Mouse (Mus musculus) hematopoietic stem cell, adult 5-6 weeks (primary cell): Measurements from ENCODE around the gene Clpx. TPM values are rescaled to one million over a fixed set of nuclear protein-coding genes. Genes with fewer than 3 reads are reported as not detected.
A peak's percentile ranks its signal among the peaks of the same experiment; 100 is the strongest.
"Not testable (repeated sequence)": the region's sequence is repeated elsewhere in the genome, so short reads cannot be mapped to it uniquely, and the experiment has no call there.

Experiments
- ATAC-seq, 2 experiments: fragments of 125-278 bp in 1 of 2; replicated peaks in 1 of 2; 2 replicates each; pipeline ENCODE4 v1.8.0; 2016 to 2017; ENCODE audit warnings: inconsistent platforms in 2 of 2, mild to moderate bottlenecking in 2 of 2, moderate number of reproducible peaks in 2 of 2, low read depth in 1 of 2, moderate TSS enrichment in 1 of 2; ENCODE audit not compliant: low FRiP score in 2 of 2, poor library complexity in 2 of 2, severe bottlenecking in 2 of 2, insufficient read depth in 1 of 2, low TSS enrichment in 1 of 2
- total RNA-seq: library from RNA; stranded (forward); fragments of 172-1452, 232-1000 nt; gene quantifications from 2 replicates; pipeline ENCODE4 v1.2.3, GENCODE M21; 2017

The Clpx gene
- total RNA-seq, 1 experiment from 2014 or later = 54.9 TPM

DNA sequence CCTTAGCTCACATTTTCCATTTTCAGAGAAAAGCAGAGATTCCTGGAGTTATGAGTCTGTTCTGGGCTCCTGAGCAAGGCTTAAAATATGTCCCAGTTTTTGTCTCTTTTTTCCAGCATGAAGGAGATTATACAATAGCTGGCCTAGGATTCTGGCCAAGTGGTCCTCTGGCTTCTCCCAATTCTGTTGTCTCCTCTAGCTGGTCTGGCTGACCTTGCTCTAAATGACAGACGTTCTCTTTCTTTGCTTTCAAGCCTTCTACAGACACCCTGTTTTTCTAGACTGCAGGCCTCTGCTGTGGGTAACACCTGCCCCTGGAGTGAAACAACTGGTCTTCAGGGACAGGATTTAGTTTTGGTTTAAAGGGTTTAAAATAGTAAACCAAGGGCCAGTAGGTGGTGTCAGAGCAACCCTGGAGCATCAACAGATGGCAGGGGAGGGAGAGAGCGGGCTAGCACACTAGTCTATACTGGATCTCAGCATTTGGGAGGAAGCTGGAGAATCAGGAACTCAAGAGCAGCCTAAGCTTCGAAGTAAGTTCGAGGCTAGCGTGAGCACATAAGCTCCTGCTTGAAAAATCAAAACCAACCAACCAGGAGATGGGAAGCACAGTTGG is 12.4 kb upstream of the Clpx start:
- ATAC-seq = no peak

DNA sequence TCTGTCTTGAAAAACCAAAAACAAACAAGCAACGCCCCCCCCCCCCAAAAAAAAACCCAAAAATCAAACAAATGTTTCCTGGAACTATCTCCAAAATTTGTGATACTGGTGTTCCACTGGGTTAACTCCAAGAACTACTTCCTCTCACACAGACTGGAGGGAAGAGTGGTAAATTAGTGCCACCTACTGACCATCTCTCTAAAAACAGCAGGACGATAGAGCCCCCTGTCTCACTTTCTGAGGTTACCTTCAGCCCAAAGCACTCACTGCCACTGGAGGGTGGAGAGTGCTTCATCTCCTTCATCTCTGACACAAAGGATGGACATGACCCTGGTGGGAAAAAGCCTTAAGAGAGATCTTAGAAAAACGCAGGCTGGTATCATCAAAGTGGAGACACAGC is 10.8 kb upstream of the Clpx start:
- ATAC-seq = peak; percentile 49 to 69; a peak in 2 of 4 replicates

DNA sequence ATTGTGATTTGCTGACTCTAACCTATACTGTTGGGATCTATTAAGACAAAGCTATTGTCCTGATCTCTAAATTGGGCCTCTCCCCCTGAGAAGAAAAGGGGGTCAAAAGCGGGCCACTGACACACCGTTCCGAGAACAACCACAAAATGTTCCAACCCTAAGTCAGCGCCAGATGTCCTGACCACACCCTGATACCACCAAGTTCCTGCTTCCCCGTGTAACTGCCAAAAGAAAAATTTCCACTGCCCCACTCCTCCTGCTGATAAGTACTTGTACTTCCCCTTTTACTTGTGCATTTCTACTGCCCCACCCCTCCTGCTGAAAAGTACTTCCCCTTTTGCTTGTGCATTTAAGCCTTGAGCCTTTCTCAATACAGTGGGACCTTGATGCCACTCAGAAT is 5.8 kb upstream of the Clpx start:
- ATAC-seq = not testable (repeated sequence)

DNA sequence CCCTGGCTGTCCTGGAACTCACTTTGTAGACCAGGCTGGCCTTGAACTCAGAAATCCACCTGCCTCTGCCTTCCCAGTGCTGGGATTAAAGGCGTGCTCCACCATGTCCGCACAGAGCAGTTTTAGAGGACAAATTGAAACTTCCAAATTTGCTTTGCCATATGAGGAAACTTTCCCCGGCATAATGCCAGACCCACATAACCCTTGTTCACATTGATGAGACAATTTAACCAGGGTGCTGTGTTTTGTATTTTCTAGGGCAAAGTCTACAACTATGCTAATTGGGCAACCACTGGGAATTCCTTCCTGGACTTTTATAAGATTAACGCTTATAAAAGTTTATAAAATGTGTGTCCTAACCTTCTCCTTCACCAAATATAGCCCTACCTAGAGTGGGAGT is 4.1 kb upstream of the Clpx start:
- ATAC-seq = no peak

DNA sequence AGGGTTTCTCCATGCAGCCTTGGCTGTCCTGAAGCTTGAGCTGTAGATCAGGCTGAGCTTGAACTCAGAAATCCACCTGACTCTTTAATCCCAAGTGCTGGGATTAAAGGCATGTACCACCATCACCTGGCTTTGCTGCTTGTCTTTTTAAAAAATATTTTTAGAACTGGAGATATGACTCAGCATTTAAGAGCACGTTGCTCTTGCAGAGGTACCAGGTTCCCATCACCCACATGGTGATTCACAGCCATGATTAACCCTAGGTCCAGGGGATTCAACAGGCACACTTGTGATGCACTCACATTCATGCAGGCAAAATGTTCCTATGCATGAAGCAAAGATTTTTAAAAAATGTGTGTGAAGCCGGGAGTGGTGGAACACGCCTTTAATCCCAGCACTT is 1.6 kb upstream of the Clpx start:
- ATAC-seq = no peak

DNA sequence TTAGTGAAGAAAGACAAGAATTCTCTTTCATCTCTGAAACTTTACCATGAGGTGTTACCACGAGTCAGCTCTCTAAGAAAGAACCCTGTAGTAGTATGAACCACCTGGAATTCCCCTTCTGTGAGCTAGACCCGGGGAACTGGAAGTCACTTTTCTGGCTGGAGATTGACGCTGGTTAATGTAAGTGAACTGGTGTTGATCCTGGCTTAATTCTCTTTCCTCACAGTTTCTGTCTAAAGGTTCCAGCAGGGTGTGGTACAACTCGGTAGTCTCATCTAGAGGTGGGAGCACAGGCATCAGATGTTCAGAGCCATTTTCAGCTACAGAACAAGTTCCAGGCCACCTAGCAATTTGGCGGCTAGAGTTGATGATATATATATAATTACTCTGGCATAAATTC is 941 bp upstream of the Clpx start:
- ATAC-seq = no peak

DNA sequence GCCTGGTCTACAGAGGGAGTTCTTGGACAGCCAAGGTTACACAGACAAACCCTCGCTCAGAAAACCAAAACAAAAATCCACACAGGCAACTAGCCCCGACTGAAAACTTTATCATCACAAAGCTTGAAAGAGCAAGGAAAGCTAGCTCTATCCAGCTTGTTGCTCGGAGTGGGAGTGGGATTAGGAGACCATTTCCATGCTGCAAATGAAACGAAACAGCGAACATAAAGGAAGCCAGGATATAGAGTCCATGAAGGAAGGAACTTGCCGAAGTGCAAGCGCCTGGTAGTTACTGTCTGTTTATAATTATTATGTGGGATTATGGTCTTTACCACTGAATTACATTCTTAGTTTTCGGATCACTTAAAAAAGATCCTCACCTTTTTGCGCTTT is 484 bp upstream of the Clpx start:
- no peak for ATAC-seq

DNA sequence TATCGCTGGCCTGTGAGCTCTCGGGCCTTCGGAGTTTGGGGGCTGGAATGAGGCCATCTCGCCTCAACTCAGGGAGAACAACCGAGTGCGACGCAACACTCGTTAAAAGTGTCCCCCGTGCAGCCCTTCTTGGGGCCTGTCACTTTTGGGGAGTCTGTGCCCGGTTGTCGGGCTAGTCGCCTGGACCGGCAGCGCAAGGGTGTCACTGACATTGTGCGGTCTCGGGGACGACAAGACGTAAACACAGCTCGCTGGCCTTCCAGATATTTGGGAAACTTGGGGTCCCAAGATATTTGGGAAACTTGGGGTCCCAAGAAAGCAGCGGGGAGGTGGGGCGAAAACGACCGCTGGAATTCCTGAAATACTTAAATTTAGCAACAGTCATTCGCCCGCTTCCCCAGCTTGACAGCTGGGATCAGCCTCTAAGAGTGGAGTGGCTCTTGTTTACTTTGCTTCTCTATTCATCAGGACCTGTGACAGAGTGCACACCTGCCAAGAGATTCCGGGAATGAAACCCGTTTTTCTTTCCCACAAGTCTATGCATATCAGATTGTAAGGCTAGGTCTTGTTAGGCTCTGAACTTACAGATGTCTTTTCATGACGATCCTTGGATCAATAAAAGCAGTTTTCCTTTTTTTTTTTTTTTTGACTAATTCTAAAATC is 787 bp downstream of the Clpx start:
- ATAC-seq = 0 out of 4 replicates have a peak, but pooled peaks of 1 of the 2 experiments have one; percentile 6

DNA sequence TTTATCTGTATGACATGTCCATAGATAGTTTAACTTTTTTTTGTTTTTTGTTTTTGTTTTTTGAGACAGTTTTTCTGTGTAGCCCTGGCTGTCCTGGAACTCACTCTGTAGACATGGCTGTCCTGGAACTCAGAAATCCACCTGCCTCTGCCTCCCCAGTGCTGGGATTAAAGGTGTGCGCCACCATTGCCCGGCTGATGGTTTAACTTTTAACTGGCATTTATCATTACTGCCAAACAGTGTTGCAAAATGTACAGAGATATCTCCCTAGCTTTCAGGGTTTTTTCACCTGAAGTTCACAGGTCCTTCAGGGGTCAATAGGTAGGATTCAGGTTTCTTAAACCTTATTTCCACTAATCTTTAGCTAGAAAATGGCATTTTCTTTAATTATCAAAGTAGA is 3.0 kb downstream of the Clpx start:
- ATAC-seq = no peak

DNA sequence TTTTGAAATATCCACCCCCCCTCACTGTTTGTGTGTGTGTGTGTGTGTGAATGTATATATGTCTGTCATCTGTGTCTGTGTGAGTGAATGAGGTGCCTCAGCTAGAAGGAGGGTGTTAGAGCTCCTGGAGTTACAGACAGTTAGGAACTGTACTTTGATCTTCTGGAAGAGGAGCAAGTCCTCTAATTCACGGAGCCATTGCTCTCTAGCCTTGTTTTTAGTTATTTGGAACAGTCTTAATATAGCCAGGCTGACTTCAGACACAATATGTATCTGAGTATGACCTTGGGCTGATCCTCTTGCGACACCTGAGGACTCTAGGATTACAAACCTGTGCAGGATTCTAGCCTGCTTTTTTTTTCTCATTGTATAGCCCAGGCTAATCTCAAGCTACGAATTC is 4.7 kb downstream of the Clpx start:
- no peak for ATAC-seq

DNA sequence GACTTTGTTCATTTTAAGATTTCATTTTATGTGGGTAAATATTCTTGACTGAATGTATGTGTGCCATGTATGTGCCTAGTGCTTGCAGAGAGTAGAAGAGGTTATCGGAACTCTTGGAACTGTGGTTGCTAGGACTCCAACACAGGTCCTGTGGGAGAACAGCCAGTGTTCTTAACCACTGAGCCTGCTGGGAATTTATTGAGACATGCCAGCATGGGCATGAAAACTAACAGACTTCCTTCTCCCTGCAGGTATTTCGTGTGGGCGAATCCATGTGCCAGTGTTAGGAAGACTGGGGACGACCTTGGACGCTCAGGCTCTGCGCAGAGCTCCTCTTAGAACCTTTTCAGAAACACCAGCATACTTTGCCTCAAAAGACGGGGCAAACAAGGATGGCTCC is 5.6 kb downstream of the Clpx start:
- no peak for ATAC-seq

DNA sequence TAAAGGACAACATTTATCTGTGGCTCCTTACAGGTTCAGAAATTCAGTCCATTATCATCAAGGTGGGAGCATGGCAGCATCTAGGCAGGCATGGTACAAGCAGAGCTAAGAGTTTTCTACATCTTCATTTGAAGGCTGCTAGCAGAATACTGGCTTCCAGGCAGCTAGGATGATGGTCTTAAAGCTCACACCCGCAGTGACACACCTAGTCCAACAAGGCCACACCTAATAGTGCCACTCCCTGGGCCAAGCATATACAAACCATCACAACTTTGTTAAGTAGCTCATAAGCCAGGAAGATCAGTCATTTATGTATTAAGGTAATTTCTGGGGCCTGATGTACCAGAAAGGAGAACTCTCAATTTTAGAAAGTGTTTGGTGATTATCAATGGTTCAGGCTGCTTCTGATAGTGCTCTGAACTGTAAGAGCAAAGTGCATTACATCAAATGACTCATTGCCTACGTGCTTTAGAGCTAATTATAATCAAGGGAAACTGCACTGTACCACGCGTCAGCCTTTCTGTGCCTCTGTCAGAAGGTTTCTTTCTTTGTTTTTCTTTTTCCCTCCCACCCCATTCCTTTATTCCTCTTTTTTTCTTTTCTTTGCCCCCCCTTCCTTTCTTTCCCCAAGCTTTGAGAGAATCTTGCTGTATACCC is 8.4 kb downstream of the Clpx start:
- ATAC-seq = no peak

DNA sequence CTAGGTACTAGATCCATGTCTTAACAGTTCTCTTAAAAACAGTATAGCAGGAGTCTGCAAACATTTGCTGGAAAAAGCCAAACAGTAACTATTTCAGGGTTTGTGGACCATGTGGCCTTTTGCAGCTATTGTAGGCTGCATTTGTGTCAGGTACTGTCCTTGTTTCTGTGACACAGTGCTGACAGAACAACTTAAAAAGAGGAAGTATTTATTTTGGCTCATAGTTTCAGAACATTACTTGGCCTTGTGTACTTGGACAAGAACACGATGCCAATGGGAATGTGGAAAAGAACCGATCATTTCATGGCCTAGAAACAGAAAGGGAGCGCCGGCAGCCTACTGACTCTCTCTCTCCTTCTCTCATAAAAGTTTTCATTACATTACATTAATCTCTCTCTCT is 9.5 kb downstream of the Clpx start:
- no peak for ATAC-seq

DNA sequence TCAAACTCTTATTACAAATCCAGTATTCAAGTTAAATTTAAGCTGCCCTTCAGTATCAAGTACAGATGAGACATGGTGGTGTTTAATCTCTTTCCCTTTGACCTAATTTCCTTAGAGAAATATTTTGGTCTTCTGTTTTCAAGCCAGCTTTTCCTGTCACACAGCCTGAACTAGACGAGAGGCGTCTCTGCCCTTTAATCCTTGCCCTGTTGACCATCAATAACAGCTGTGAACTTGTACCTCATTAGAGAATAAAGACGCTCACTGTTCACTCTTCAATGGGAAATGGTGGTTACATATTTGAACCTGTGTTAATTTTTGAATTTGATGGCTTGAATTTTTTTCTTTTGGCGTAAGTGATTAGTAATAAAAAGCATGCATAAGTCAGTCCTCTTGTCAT is 10.2 kb downstream of the Clpx start:
- ATAC-seq = no peak

DNA sequence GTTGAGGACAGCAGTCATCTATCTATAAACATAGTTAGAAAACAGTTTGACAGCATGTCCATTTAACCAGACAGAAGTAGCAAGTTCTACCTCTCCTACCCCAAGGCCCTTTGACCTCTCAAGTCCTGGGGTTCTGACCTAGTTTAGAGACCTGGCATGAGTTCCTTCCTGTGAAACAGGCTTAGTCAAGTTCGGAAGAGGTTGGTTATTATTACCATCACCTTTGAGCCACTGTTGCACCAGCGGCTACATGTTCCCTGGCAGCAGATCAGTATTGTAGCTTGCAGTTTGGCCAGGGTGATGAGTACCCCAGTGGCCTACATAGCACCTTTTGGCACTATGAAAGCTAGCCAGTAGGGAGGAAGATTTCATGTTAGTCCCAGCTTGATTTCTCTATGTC is 12.6 kb downstream of the Clpx start:
- no peak for ATAC-seq

DNA sequence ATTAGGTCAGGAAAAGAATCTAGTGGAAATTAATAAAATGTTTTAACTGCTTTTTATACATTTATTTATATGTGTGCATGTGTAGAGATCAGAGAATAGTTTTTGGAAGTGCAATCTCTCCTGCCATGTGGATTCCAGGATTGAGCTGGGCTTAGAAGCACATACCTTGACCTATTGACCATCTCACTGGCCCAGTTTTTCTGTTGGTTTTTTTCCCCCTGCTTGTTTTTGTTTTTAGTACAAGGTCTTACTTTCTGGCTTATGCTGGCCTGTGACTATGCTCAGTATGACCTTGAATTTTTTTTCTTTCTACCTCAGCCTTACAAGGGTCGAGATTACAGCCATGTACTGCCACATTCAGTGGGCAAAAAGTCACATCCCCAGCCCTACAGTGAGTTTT is 14.0 kb downstream of the Clpx start:
- ATAC-seq = no peak

DNA sequence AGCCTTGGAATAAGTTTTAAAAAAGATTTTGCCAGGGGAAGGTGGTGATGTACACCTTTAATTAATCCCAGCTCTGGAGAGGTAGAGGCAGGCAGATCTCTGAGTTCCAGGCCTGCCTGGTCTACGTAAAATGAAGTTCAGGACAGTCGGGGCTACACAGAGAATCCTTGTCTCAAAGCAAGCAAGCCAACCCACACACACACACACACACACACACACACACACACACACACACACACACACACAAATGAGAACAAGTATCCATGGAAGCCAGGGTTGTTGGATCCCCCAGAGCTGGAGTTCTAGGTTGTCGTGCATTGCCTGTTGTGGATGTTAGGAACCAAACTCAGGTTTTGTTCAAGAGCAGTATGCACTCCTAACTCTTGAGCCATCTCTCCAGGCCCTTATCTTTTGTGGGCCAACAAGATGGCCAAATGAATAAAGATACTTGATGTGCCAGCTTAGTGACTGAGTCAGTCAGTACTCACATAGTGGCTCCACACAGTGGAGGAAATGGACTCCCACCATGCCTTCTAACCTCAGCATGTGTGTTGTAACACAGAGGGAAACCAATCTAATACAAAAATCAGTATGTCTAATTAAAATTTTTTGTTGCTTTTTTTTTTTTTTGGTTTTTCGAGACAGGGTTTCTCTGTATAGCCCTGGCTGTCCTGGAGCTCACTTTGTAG is 18.8 kb downstream of the Clpx start:
- ATAC-seq = peak in 1 of 2 experiments; percentile 25; a peak in 1 of 4 replicates

DNA sequence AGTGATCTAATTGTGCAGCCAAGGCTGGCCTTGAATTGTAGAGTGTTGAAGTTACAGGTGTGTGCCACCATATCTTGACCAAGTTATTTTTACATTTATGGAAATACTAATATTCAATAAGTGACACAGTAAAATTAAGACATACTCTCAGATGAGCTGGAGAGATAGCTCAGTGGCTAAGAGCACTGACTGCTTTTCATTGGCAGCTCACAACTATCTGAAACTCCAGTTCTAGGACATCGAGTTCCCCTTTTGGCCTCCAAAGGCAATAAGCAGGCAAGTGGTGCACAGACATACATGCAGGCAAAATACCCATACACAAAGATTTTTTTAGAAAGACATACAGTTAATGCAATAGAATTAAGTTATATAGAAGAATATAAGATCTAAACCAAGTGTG is 19.8 kb downstream of the Clpx start:
- ATAC-seq = no peak
